Mouse (Mus musculus): ENCODE data around the gene Polr2l. TPM values are rescaled to one million over a fixed set of nuclear protein-coding genes. Genes with fewer than 3 reads are reported as not detected.
A peak's percentile ranks its signal among the peaks of the same experiment; 100 is the strongest.

The Polr2l gene
- polyA plus RNA-seq (2012; ENCODE audit: insufficient read depth, insufficient read length, missing spikeins): 4.8 and 5.0 TPM in 2 replicates

DNA sequence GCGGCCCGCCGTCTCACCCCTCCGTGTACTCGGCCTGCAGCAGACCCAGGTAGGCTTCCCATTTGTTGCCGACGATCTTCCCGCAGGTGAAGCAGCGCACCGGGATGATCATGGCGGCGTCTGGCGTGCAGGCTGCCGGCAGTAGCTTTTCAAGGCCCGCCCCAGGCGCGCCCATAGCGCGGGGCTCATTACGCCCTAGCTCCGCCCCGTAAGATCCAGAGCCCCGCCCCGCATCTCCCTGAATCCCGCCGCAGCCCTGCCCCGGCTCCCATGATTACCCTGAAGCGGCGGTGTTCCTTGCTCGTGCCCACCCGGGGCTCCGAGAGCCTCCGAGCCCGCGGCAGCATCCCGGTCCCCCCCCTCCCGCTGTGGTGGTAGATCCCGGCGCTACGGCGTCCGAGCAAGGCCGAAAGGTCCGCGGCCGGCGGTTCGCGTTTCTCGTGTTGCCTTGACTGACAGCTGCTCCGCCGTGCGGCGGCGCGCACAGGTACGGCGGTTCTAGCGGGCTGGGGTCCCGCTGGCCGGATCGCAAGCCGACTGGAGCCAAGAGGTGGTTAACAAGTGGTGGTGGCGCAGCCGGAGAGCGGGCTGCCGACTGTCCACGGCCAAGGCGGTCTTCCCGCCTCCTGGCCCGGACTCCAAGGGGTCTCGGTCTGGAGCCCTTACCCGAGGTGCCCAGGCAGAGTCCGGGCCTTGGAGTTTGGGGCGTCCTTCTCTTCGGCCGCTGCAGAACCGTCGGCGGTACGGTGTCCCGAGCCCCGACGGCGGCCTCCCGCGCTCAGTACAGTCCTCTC, at the start of gene Polr2l, which contains the start of gene Tspan4:
Gene Polr2l (minus strand): TSS at position 122 of the 794 bp plus-strand sequence.
Gene Tspan4 (plus strand): TSS at position 230 of the 794 bp plus-strand sequence.
- H3K4me1 ChIP-seq (ENCODE audit: control insufficient read depth, insufficient read depth, low read length): peaks cover 30% of the 10 kb centered on the region
- H3K27ac ChIP-seq (ENCODE audit: insufficient read depth, low read depth, low read length): peak within 1 kb of the TSS; percentile 72
- H3K4me3 ChIP-seq (ENCODE audit: insufficient read depth, low read length): peak within 1 kb of the TSS; percentile 82
- TF ChIP-seq CTCF (IDR thresholded peaks at IDR 0.05; ENCODE audit: low read depth, low read length): no peak
- no peak for TF ChIP-seq POLR2A (IDR thresholded peaks at IDR 0.05; ENCODE audit: borderline replicate concordance, low read depth, low read length)

DNA sequence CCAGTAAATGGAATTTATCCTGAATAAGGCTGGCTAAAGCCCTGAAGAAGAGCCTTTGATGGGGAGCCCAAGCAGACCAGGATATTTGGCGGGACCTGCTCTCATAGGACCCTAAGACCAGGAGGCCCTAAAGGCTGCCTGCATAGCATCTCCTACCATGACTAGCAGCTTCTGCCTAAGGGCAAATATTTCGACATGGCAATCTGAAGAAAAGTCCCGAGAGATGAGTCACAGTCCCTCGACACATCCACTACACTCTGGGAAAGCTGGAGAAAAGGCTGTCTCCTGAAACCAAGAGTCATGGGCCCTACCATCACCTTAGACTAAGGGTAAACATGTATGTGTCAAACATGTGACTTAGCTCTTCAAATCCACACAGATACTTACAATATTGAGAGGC, 49.3 kb upstream of the Polr2l start:
- no peak overlapping the region for H3K4me3 ChIP-seq (ENCODE audit: insufficient read depth, low read length)
- H3K4me1 ChIP-seq (ENCODE audit: control insufficient read depth, insufficient read depth, low read length): peaks cover 4% of the 10 kb centered on the region
- H3K27ac ChIP-seq (ENCODE audit: insufficient read depth, low read depth, low read length): no peak overlapping the region
- TF ChIP-seq CTCF (IDR thresholded peaks at IDR 0.05; ENCODE audit: low read depth, low read length) (no peak), POLR2A (IDR thresholded peaks at IDR 0.05; ENCODE audit: borderline replicate concordance, low read depth, low read length) (no peak)

GRCm38 (mm10) chr7:141523007-141523406, 48.1 kb upstream of the Polr2l start:
- TF ChIP-seq CTCF (IDR thresholded peaks at IDR 0.05; ENCODE audit: low read depth, low read length) (no peak), POLR2A (IDR thresholded peaks at IDR 0.05; ENCODE audit: borderline replicate concordance, low read depth, low read length) (no peak)
- Histone ChIP-seq H3K27ac (ENCODE audit: insufficient read depth, low read depth, low read length) (no peak overlapping the region), H3K4me3 (ENCODE audit: insufficient read depth, low read length) (no peak overlapping the region), H3K4me1 (ENCODE audit: control insufficient read depth, insufficient read depth, low read length) (peaks cover 4% of the 10 kb centered on the region)

GRCm38 (mm10) chr7:141519795-141520194, 44.9 kb upstream of the Polr2l start:
- Histone ChIP-seq H3K4me1 (ENCODE audit: control insufficient read depth, insufficient read depth, low read length) (no peaks in the 10 kb centered on the region; the same call in 1 of the 2 replicates), H3K4me3 (ENCODE audit: insufficient read depth, low read length) (no peak overlapping the region), H3K27ac (ENCODE audit: insufficient read depth, low read depth, low read length) (no peak overlapping the region)
- no peak for TF ChIP-seq POLR2A (IDR thresholded peaks at IDR 0.05; ENCODE audit: borderline replicate concordance, low read depth, low read length)
- no peak for TF ChIP-seq CTCF (IDR thresholded peaks at IDR 0.05; ENCODE audit: low read depth, low read length)

DNA sequence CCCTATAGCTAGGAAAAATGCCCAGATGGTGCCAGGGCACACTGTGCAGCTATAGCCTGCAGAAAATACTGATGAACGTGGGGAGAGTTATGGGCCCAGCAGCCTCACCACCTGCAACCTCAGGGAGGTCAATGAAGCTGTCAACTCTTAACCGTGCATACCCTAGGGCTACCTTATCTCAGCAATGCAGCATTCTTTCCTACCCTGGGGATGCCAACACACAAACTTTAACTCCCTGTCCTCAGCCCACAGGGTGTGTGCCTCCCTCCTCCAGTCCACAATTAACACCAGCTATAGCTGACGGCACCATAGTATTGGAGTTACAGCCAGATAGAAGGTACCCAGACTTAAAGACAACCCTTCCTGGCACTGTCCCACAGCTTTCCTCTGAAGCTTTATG, 44.0 kb upstream of the Polr2l start:
- TF ChIP-seq POLR2A (IDR thresholded peaks at IDR 0.05; ENCODE audit: borderline replicate concordance, low read depth, low read length): no peak
- no peak for TF ChIP-seq CTCF (IDR thresholded peaks at IDR 0.05; ENCODE audit: low read depth, low read length)
- no peak overlapping the region for H3K4me3 ChIP-seq (ENCODE audit: insufficient read depth, low read length)
- H3K27ac ChIP-seq (ENCODE audit: insufficient read depth, low read depth, low read length): no peak overlapping the region
- H3K4me1 ChIP-seq (ENCODE audit: control insufficient read depth, insufficient read depth, low read length): no peaks in the 10 kb centered on the region

- no peak for TF ChIP-seq POLR2A (IDR thresholded peaks at IDR 0.05; ENCODE audit: borderline replicate concordance, low read depth, low read length)
- TF ChIP-seq CTCF (IDR thresholded peaks at IDR 0.05; ENCODE audit: low read depth, low read length): no peak
- no peak overlapping the region for H3K27ac ChIP-seq (ENCODE audit: insufficient read depth, low read depth, low read length)
- H3K4me1 ChIP-seq (ENCODE audit: control insufficient read depth, insufficient read depth, low read length): no peaks in the 10 kb centered on the region
- no peak overlapping the region for H3K4me3 ChIP-seq (ENCODE audit: insufficient read depth, low read length)
These were observed 43.4 kb upstream of the Polr2l start for GRCm38 (mm10) chr7:141518296-141518695.

- no peak overlapping the region for H3K27ac ChIP-seq (ENCODE audit: insufficient read depth, low read depth, low read length)
- H3K4me1 ChIP-seq (ENCODE audit: control insufficient read depth, insufficient read depth, low read length): no peaks in the 10 kb centered on the region
- no peak for TF ChIP-seq POLR2A (IDR thresholded peaks at IDR 0.05; ENCODE audit: borderline replicate concordance, low read depth, low read length)
- TF ChIP-seq CTCF (IDR thresholded peaks at IDR 0.05; ENCODE audit: low read depth, low read length): no peak
- no peak overlapping the region for H3K4me3 ChIP-seq (ENCODE audit: insufficient read depth, low read length)
These were observed 42.7 kb upstream of the Polr2l start for GRCm38 (mm10) chr7:141517638-141518037.

GRCm38 (mm10) chr7:141510681-141511191, 35.8 kb upstream of the Polr2l start:
- TF ChIP-seq CTCF (IDR thresholded peaks at IDR 0.05; ENCODE audit: low read depth, low read length) (no peak), POLR2A (IDR thresholded peaks at IDR 0.05; ENCODE audit: borderline replicate concordance, low read depth, low read length) (no peak)
- H3K27ac ChIP-seq (ENCODE audit: insufficient read depth, low read depth, low read length): no peak overlapping the region
- H3K4me3 ChIP-seq (ENCODE audit: insufficient read depth, low read length): no peak overlapping the region
- H3K4me1 ChIP-seq (ENCODE audit: control insufficient read depth, insufficient read depth, low read length): no peaks in the 10 kb centered on the region

GRCm38 (mm10) chr7:141510196-141510595, 35.3 kb upstream of the Polr2l start:
- TF ChIP-seq POLR2A (IDR thresholded peaks at IDR 0.05; ENCODE audit: borderline replicate concordance, low read depth, low read length) (no peak), CTCF (IDR thresholded peaks at IDR 0.05; ENCODE audit: low read depth, low read length) (no peak)
- no peak overlapping the region for H3K27ac ChIP-seq (ENCODE audit: insufficient read depth, low read depth, low read length)
- H3K4me1 ChIP-seq (ENCODE audit: control insufficient read depth, insufficient read depth, low read length): no peaks in the 10 kb centered on the region
- no peak overlapping the region for H3K4me3 ChIP-seq (ENCODE audit: insufficient read depth, low read length)

- TF ChIP-seq CTCF (IDR thresholded peaks at IDR 0.05; ENCODE audit: low read depth, low read length) (no peak), POLR2A (IDR thresholded peaks at IDR 0.05; ENCODE audit: borderline replicate concordance, low read depth, low read length) (no peak)
- Histone ChIP-seq H3K4me1 (ENCODE audit: control insufficient read depth, insufficient read depth, low read length) (no peaks in the 10 kb centered on the region), H3K4me3 (ENCODE audit: insufficient read depth, low read length) (no peak overlapping the region), H3K27ac (ENCODE audit: insufficient read depth, low read depth, low read length) (no peak overlapping the region)
These were observed 33.2 kb upstream of the Polr2l start for GRCm38 (mm10) chr7:141508160-141508559.
